Mouse (Mus musculus) liver, postnatal 0 days (tissue): Measurements from ENCODE around the gene Limch1. TPM values are rescaled to one million over a fixed set of nuclear protein-coding genes. Genes with fewer than 3 reads are reported as not detected.

Experiments used
- ATAC-seq: fragments of 200-750 bp; cut with Nextera tagmentation; 2 replicates; pipeline ENCODE4 v1.8.0; 2017; ENCODE audit warnings: mild to moderate bottlenecking, moderate library complexity
- DNase-seq: peaks from one replicate; pipeline ENCODE4 v3.0.0-alpha.2; 2016
- H3K27ac ChIP-seq: fragments of 300-500 bp; sonication (generic); 2 replicates; pipeline ENCODE4 v1.5.1; 2014; ENCODE audit warnings: antibody characterized with exemption, moderate library complexity, mild to moderate bottlenecking, low read depth
- H3K27me3 ChIP-seq: fragments of 300-500 bp; sonication (generic); 2 replicates; pipeline ENCODE4 v1.6.1; 2014; ENCODE audit warnings: low read length, control low read depth, mixed read lengths; ENCODE audit not compliant: insufficient read depth
- H3K36me3 ChIP-seq: fragments of 300-500 bp; sonication (generic); replicated peaks from 2 replicates; pipeline ENCODE4 v1.6.1; 2014; ENCODE audit warnings: mild to moderate bottlenecking, control low read depth, low read length, moderate library complexity, mixed read lengths; ENCODE audit not compliant: insufficient read depth
- H3K4me1 ChIP-seq: fragments of 300-500 bp; sonication (generic); 2 replicates; pipeline ENCODE4 v1.6.1; 2014; ENCODE audit warnings: antibody characterized with exemption, mild to moderate bottlenecking, control low read depth; ENCODE audit not compliant: insufficient read depth
- H3K4me2 ChIP-seq: fragments of 300-500 bp; sonication (generic); 2 replicates; pipeline ENCODE4 v1.6.1; 2014; ENCODE audit warnings: low read depth, mild to moderate bottlenecking, low read length, moderate library complexity, mixed read lengths
- H3K4me3 ChIP-seq: fragments of 300-500 bp; sonication (generic); 2 replicates; pipeline ENCODE4 v1.5.1; 2014; ENCODE audit warnings: low read depth, low read length
- H3K9ac ChIP-seq: fragments of 300-500 bp; sonication (generic); replicated peaks from 2 replicates; pipeline ENCODE4 v1.6.1; 2014; ENCODE audit warnings: mild to moderate bottlenecking, moderate library complexity
- H3K9me3 ChIP-seq: fragments of 300-500 bp; sonication (generic); 2 replicates; pipeline ENCODE4 v1.6.1; 2016; ENCODE audit warnings: mild to moderate bottlenecking, control low read depth, low read length, mixed read lengths
- CTCF ChIP-seq: sonication (generic); IDR thresholded peaks from 2 replicates; pipeline ENCODE4 v1.5.1; 2016; ENCODE audit warnings: antibody characterized with exemption, low read depth
- EP300 ChIP-seq: IDR thresholded peaks from 2 replicates; pipeline ENCODE4 v1.6.1; 2016; ENCODE audit warnings: antibody characterized with exemption, low read depth, mild to moderate bottlenecking
- WGBS: fragments of 180-500 bp; shearing (Covaris S2); extraction: QIAGEN DNeasy Blood & Tissue Kit; methylation state at CpG from one replicate; pipeline ENCODE4 v1.1.7; 2014; ENCODE audit not compliant: insufficient replicate concordance; 5-methylcytosine and 5-hydroxymethylcytosine counted together
- polyA plus RNA-seq: library from polyadenylated mRNA; unstranded; fragments of >200 nt; fragmentation: Nextera tagmentation; extraction: Ambion mirVana; gene quantifications from 2 replicates; pipeline ENCODE4 v1.2.1, GENCODE M21; 2015

The Limch1 gene
- polyA plus RNA-seq: 1.6 and 2.1 TPM in 2 replicates

DNA sequence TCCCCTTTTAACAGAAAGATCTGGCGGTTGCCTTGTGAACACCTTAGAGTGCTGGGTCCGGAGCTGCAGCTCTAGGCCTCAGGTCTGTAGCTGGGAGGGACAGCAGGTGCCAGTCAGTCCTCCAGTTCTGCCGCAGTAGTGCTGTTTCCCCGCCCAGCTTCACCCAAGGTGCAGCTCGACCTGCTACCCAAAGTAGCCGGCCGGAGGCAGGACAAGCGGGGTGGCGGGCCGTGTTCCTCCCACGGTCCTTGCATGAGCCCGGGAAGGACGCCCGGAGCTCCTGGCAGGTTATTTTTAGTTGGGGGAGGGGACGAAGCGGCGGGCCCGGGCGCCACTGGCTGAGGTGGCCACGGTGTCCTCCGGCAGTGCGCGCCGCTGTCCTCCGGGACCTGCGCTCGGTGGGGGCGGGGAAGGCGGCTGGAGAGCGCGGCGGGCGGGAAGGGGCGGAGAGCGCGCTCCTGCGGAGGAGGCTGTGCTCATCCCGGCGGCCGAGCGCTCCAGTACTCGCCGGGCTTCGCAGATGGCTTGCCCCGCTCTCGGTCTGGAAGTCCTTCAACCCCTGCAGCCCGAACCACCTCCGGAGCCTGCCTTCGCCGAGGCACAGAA is at the start of gene Limch1:
Gene Limch1, plus strand, starts transcription at position 438 of the 606 bp plus-strand sequence.
- 6% methylated on average over 34 of the region's 50 CpGs for WGBS
- no peaks in the 10 kb centered on the region for H3K4me1 ChIP-seq
- no peak within 1 kb of the TSS for H3K27ac ChIP-seq
- H3K4me3 ChIP-seq: peak within 1 kb of the TSS; percentile 45
- DNase-seq (peak; percentile 55), ATAC-seq (peak; percentile 59; the same call in 1 of the 2 replicates)
- H3K4me2 ChIP-seq: peak within 1 kb of the TSS; percentile 75
- H3K27me3 ChIP-seq: peaks cover 29% of the 10 kb centered on the region
- no peaks in the 10 kb centered on the region for H3K9me3 ChIP-seq
- no peaks in the 10 kb centered on the region for H3K36me3 ChIP-seq
- peak within 1 kb of the TSS; percentile 7; the same call in 1 of the 2 replicates for H3K9ac ChIP-seq
- TF ChIP-seq EP300: no peak
- TF ChIP-seq CTCF: no peak

DNA sequence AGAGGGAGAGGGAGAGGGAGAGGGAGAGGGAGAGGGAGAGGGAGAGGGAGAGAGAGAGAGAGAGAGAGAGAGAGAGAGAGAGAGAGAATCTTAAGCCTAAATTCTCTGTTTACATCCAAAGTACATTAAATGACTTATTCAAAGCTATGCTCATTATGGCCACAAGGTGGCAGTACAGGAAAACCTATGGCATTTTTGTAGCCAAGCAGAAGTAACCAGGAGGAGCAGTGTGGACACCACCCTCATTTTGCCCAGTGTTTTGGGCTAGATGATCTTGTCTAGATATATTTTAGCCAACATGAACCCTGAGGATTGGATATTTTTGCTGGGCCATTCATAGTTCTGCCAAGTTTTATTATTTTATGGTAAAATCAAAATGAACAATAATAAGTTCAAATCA is 48.5 kb upstream of the Limch1 start:
- TF ChIP-seq EP300: no peak
- TF ChIP-seq CTCF: peak; percentile 85
- DNase-seq (peak; percentile 19), ATAC-seq (no peak)
- no peak overlapping the region for H3K4me2 ChIP-seq
- no peak overlapping the region for H3K27ac ChIP-seq
- no peaks in the 10 kb centered on the region for H3K36me3 ChIP-seq
- H3K4me3 ChIP-seq: no peak overlapping the region
- peaks cover 3% of the 10 kb centered on the region; the same call in 1 of the 2 replicates for H3K27me3 ChIP-seq
- no peaks in the 10 kb centered on the region for H3K9me3 ChIP-seq
- H3K9ac ChIP-seq: no peak overlapping the region
- H3K4me1 ChIP-seq: no peaks in the 10 kb centered on the region

DNA sequence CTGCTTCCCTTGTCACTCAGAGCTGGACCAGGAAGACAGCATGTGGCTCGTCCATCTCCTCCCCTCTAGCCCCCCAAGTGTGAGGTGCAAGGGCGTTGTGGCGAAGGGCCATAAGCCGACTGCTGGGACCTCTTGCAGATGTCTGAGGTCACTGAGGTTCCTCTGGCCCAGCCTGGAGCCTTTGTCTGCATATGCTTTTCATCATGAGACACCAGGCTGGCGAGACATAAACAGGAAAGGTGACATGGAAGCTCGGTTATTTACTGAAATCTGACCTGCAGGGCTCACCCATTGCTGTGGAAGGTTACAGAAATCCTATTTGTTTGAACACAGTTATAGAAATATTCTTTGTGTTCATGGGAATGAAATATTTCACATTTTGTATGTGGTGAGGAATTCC is 45.7 kb upstream of the Limch1 start:
- no peak for TF ChIP-seq EP300
- no peak for TF ChIP-seq CTCF
- no peaks in the 10 kb centered on the region for H3K4me1 ChIP-seq
- no peaks in the 10 kb centered on the region for H3K9me3 ChIP-seq
- no peak overlapping the region for H3K27ac ChIP-seq
- H3K36me3 ChIP-seq: no peaks in the 10 kb centered on the region
- H3K4me3 ChIP-seq: no peak overlapping the region
- DNase-seq: no peak
- H3K4me2 ChIP-seq: no peak overlapping the region
- WGBS: 58% methylated on average over 6 of the region's 6 CpGs
- ATAC-seq: no peak
- no peak overlapping the region for H3K9ac ChIP-seq
- peaks cover 3% of the 10 kb centered on the region; the same call in 1 of the 2 replicates for H3K27me3 ChIP-seq

DNA sequence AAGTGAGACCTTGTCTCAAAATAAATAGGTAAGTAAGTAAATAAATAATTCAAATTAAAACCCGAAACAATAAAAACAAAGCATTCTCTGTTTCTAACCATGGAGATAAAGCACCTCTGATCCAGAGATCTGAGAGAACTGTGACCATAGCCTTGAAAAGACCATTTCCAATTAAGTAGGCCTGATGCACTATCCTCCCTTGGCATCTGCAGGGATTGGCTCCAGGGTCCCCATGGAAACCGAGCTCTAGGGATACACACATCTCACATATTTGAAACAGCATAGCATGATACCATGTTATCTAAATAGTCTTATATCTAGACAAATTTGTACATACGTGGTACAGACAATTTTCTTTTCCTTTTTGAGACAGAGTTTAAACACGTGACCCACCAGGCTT is 43.7 kb upstream of the Limch1 start:
- DNase-seq (no peak), ATAC-seq (no peak)
- Histone ChIP-seq H3K4me1 (no peaks in the 10 kb centered on the region), H3K27ac (no peak overlapping the region), H3K36me3 (no peaks in the 10 kb centered on the region), H3K27me3 (peaks cover 3% of the 10 kb centered on the region; the same call in 1 of the 2 replicates), H3K9me3 (no peaks in the 10 kb centered on the region), H3K4me3 (no peak overlapping the region), H3K9ac (no peak overlapping the region), H3K4me2 (no peak overlapping the region)
- TF ChIP-seq CTCF (no peak), EP300 (no peak)
- 77% methylated on average over 4 of the region's 4 CpGs for WGBS

DNA sequence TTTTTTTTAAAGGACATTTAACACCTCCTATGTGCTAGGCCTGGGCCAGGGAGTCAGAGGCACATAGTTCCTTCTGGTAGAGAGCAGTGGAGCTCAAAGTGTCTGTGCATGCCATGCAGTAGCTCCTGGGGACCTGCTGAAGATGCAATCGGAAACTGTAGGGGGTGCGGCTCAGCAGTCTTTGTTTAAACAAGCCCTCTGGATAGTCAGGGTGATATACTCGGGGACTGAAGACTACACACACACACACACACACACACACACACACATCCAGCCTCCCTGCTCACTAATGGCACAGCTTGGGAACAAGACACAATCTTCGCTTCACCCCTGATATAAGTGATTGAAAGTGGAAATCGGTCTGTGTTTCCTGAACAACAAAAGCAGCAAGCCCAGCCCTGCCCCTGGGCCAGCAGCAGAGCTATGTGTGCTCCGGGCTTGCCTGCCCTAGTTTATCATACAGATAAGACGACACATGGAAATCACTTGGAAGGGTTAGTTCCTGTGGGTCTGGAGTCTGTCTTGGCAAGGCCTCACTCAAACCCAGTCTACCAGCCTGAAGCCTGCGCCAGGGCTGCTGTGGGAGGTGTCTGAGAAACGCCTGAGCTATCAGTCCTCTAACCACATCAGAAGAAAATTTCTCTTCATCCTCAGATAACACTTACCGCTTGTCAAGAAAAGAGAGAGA is 42.2 kb upstream of the Limch1 start:
- H3K9me3 ChIP-seq: no peaks in the 10 kb centered on the region
- ATAC-seq: no peak

DNA sequence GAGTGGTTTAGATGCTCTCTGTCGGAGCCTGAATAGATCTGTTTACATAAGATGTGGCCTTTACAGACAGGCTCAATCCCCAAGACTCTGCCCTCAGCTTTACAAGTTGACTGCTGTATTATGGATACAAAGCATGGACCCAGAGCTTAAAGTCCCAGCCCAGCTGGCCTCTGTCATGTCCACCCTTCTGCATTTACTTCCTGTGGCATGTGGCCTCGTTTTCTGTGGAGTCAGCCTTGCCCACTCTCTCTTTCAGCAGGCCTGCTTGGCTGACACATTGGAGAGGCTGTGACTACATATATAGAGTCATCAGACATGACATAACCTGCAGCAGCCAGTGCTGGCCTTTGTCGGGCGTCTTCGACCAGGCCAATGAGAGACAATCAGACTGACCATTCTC is 37.8 kb upstream of the Limch1 start:
- DNase-seq (no peak), ATAC-seq (no peak)
- H3K4me2 ChIP-seq: no peak overlapping the region
- no peak overlapping the region for H3K9ac ChIP-seq
- no peak overlapping the region for H3K4me3 ChIP-seq
- no peaks in the 10 kb centered on the region for H3K4me1 ChIP-seq
- H3K36me3 ChIP-seq: no peaks in the 10 kb centered on the region
- H3K27ac ChIP-seq: no peak overlapping the region
- 73% methylated on average over 5 of the region's 5 CpGs for WGBS
- H3K27me3 ChIP-seq: no peaks in the 10 kb centered on the region
- no peaks in the 10 kb centered on the region for H3K9me3 ChIP-seq
- no peak for TF ChIP-seq CTCF
- no peak for TF ChIP-seq EP300

More for the DNA sequence above, 42.2 kb upstream of the Limch1 start:
- no peak for DNase-seq
- 33% methylated on average over 10 of the region's 10 CpGs for WGBS
- no peaks in the 10 kb centered on the region for H3K36me3 ChIP-seq
- H3K27ac ChIP-seq: no peak overlapping the region
- H3K4me3 ChIP-seq: no peak overlapping the region
- no peaks in the 10 kb centered on the region for H3K27me3 ChIP-seq
- no peaks in the 10 kb centered on the region for H3K4me1 ChIP-seq
- no peak for TF ChIP-seq EP300
- TF ChIP-seq CTCF: no peak
- H3K9ac ChIP-seq: no peak overlapping the region
- H3K4me2 ChIP-seq: no peak overlapping the region
